Mouse (Mus musculus) retina, postnatal 1 day (tissue): ENCODE data around the gene Mien1.

Source experiments
- DNase-seq: peaks from one replicate; pipeline ENCODE4 v3.0.0-alpha.2; 2012

The Mien1 gene

GRCm38 (mm10) chr11:98459071-98459741 lies 20.4 kb upstream of the Mien1 start:
- no peak for DNase-seq

- no peak for DNase-seq
Observed at GRCm38 (mm10) chr11:98458121-98458990, 19.6 kb upstream of the Mien1 start.

- DNase-seq: peak; percentile 89
Observed at GRCm38 (mm10) chr11:98457367-98458120, 18.8 kb upstream of the Mien1 start.

- DNase-seq: no peak
Observed at GRCm38 (mm10) chr11:98456945-98457344, 18.2 kb upstream of the Mien1 start.

- DNase-seq: no peak
Observed at GRCm38 (mm10) chr11:98456545-98456944, 17.8 kb upstream of the Mien1 start.

GRCm38 (mm10) chr11:98455484-98455883 lies 16.7 kb upstream of the Mien1 start:
- DNase-seq: no peak

- DNase-seq: no peak
Observed at GRCm38 (mm10) chr11:98449921-98450771, 11.4 kb upstream of the Mien1 start.

GRCm38 (mm10) chr11:98449419-98449818 lies 10.6 kb upstream of the Mien1 start:
- no peak for DNase-seq

- no peak for DNase-seq
Observed at GRCm38 (mm10) chr11:98448191-98448790, 9.5 kb upstream of the Mien1 start.

GRCm38 (mm10) chr11:98447475-98447834 lies 8.7 kb upstream of the Mien1 start:
- DNase-seq: no peak

- DNase-seq: peak; percentile 51
Observed at GRCm38 (mm10) chr11:98446562-98447474, 8.0 kb upstream of the Mien1 start.

GRCm38 (mm10) chr11:98446213-98446561 lies 7.4 kb upstream of the Mien1 start, which contains the start of gene Grb7:
Gene Grb7, plus strand, starts transcription at chr11:98446394.
- no peak for DNase-seq

GRCm38 (mm10) chr11:98445679-98446078 lies 6.9 kb upstream of the Mien1 start:
- DNase-seq: no peak

GRCm38 (mm10) chr11:98445238-98445637 lies 6.4 kb upstream of the Mien1 start:
- no peak for DNase-seq

GRCm38 (mm10) chr11:98443688-98444087 lies 4.9 kb upstream of the Mien1 start:
- no peak for DNase-seq

- DNase-seq: no peak
Observed at GRCm38 (mm10) chr11:98437441-98437840, 1.4 kb downstream of the Mien1 start.

GRCm38 (mm10) chr11:98435723-98436122 lies 3.1 kb downstream of the Mien1 start:
- no peak for DNase-seq

- no peak for DNase-seq
Observed at GRCm38 (mm10) chr11:98431743-98432502, 6.9 kb downstream of the Mien1 start.

GRCm38 (mm10) chr11:98428436-98428835 lies 10.4 kb downstream of the Mien1 start:
- no peak for DNase-seq

- DNase-seq: no peak
Observed at GRCm38 (mm10) chr11:98426592-98426991, 12.2 kb downstream of the Mien1 start.
